Mouse (Mus musculus) heart, adult 2 months (tissue): ENCODE measurements at regions not wholly inside any gene's neighbourhood (a gene's known extent, or its start where the extent isn't known, plus 50 kb on each side); places are given as distances from the start of the nearest gene placed in this dataset.

Source experiments
- CTCF ChIP-seq: fragments of 200-600 bp; IDR thresholded peaks from 2 replicates; pipeline ENCODE4 v1.8.1; 2022; ENCODE audit warnings: antibody characterized with exemption, mild to moderate bottlenecking, moderate library complexity
- EP300 ChIP-seq: fragments of 200-500 bp; IDR thresholded peaks from 2 replicates; pipeline ENCODE4 v1.6.1; 2011; ENCODE audit warnings: low read depth, low read length, control low read depth; ENCODE audit not compliant: insufficient read depth

DNA sequence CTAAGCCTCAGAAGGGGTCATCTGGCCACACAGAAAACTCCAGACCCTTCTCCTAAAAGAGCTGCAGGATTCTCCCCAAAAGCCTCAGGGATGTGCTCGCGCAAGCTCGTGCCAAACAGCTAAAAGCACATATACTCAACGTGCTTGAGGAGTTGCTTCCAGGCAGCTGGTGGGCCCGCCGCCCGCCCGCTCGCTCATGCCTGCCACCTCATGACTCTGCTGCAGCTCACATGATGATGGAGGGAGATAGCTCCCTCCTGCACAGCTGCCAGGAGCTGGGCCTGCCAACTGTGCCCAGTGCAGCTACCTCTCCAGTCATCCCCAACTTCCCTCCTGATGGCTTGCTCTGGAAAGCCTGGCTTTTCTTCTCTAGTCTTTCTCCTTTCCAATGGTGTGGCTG lies 87.2 kb downstream of the Gm26897 start:
- TF ChIP-seq EP300 (no peak), CTCF (no peak)
